Mouse (Mus musculus) layer of hippocampus, postnatal 25 days (tissue): ENCODE measurements at regions not wholly inside any gene's neighbourhood (a gene's known extent, or its start where the extent isn't known, plus 50 kb on each side); places are given as distances from the start of the nearest gene placed in this dataset.

Experiments
- DNase-seq, 2 experiments: peaks; one replicate each; pipeline ENCODE4 v3.0.0; 2022; ENCODE audit warnings: mixed read lengths in 2 of 2, low spot score in 1 of 2; ENCODE audit errors: extremely low spot score in 1 of 2

DNA sequence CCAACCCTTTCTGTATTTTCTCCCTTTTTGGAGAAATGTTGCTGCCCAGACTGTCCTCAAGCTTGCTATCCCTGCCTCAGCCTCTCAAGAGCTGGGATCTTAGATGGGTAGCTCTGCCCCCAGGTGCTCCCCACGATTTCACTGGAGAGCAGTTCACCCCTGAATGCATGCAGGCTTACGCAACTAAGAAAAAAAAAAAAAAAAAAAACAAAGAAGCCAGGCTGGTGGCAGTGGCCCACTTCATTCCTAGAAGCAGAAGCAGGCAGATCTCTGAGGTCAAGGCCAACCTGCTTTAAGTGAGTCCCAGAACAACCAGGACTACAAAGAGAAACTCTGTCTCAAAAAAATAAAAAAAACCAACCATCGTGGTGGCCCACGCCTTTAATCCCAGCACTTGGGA, 51.2 kb upstream of the Fbxo11 start:
- no peak for DNase-seq

DNA sequence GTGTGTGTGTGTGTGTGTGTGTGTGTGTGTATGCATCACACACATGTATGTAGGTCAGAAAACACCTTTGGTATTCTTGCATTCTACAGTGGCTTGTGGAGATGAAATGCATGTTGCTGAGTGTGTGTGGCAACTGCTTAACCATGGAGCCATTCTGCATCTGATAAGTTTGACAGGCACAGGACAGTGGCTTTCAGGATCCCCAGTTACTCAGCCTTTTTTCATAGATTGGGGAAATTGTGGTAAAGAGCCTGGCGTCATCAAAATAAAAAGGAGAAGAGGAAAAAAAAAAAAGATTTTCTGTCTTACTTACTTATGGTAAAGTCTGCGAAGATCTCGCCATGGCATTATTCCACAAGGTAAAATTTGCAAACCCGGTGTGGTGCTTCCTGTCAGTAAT, 53.6 kb upstream of the Fbxo11 start:
- DNase-seq, result no peak

DNA sequence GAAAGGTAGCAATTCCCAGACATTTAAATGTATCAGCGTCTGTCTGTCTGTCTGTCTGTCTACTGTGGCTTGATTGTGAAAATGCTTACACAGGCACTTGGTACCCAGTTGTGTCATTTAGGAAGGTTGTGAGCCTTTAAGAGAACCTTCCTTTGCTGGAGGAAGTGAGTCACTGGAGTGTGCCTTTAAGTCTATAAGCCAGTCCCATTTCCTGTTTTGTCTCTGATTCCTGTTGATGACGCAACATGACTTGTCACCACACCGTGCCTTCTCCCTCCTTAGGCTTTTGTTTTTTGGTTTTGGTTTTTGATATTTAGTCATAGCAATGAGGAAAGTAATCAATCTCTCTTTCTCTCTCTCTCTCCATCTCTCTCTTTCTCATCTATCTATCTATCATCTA, 58.6 kb upstream of the Fbxo11 start:
- no peak for DNase-seq

DNA sequence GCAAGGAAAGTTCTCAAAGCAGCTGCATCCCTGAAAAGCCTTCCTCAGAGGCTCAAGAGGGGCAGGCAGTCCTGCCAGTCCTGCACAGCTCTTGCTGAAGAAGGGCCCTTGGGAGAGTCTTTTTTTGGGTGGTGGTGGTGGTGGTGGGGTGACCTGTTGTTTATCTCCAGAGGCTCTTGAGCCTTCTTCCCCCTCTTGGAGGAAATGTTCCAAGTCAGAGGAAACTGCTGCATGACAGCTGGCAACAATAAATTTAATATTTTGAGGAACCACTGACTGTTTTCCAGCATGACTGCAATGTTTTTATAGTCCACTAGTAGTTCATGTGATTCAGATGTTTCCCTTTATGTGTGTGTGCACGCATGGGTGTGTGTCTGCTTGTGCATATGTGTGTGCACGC, 62.0 kb upstream of the Fbxo11 start:
- DNase-seq, result no peak

DNA sequence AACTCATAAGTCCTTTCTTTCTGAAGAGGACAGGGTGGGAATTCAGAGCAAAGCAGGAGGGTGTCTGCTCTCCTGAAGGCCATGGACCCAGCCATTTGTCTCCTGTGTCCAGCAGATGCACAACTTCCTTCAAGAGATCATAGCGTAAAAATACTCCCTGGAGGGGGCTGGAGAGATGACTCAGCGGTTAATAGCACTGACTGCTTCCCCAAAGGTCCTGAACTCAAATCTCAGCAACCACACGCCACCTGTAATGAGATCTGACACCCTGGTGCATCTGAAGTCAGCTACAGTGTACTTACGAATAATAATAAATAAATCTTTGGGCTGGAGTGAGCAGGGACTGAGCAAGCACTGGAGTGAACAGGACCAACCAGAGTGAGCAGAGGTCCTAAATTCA, 66.2 kb upstream of the Fbxo11 start:
- no peak for DNase-seq

DNA sequence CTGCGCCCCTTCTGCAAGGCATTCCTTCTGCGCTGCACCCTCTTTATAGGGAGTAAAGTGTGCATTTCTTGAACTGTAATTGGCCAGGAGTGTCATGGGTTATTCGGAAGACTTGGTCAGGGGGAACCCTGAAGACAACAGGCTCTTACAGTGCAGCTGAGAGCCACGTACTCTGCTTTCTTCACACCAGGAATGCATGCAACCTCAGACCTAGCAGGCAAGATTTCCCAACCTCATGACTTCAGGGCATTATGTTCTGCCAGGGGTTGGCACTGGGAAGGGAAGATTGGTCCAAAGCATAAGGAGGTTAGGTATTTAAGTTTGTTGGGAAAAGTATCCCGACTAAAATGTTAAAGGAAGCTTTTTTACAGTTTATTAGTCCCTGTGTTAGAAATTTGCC, 66.9 kb upstream of the Fbxo11 start:
- DNase-seq, result no peak

DNA sequence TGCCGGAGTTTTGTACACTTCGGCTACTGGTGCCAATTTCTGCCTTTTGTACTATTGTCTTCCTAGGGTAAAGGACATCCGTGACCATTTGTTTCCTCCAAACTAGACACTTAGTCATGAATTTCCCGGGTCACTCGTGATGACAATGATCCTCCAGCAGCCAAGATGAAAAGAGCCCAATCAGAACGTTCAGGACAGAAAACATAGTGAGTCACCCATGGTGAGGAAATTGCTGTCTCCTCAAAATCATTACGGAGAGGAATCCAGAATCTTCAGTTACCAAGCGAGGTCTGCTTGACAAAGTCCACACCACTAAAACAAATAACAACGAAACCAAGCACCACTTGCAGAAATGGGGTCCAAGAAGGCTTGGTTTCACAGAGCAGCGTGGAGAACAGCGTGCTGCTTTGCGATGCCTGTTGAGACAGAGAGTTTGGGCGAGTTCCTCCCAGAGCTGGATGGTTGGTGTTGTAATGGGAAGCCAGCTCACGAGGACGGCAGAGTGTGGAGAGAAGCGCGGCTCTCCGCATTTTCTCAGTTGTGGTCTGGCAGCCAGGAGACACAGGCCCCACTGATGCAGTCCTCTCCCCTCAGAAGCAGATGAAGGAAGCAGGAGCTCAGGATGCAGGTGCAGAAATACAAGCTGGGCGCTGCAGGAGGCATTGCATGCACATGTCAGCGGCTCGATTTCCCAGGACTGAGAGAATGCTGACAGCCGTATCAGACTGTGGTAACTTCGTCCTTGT, 67.7 kb upstream of the Fbxo11 start:
- DNase-seq, result no peak

DNA sequence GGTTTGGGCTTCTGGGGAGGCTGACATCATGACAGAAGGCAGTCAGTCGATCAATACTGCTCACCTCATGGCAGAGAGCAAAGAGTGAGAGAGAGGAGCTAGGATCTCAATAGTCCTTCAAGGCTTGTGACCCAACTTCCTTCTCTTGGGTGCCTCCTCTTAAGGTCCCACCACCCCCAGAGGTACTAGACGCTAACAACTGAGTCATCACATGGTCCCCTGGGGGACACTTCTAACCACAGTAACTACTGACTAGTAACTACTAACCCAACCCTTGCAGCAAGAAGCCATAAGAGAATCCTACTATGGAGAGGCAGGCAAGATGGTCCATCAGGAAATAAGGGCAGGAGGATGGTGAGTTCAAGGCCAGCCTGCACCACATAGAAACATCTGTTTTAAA, 69.5 kb upstream of the Fbxo11 start:
- DNase-seq, result no peak

DNA sequence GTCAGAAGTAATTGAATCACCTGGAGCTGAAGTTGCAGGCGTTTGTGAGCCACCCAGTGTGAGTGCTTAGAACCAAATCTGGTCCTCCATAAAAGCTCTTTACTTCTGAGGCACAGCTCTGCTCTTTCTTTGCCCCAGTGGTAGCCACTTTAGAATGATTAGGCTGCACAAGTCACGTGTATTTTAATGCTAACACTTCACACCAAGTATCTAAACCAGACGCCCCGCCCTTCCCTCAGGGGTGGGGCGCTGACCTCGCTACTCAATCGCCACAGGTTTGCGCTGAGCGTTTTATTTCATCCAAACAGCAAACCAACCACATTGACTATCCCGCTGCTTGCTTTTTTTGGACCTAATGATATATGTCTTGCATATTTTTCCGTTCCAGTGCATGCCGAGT, 76.4 kb upstream of the Fbxo11 start:
- DNase-seq, result no peak

DNA sequence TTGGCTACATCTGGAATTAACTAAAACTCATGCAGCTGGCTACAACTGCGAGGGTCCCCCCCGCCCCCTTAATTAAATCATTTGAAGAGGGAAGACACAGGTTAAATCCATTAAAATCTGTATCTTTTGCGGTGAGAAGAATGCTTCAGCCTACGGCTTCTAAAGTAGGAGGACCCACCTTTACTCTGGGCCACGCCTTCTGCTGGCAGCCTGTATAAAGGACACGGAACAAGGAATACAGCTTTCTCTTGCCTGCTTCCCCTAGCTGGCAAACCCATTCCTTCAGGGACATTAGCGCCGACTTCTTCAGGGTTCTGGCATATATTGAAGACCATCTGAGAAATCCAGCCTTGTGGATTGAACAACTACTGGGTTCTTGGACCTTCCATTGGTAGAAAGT, 76.9 kb upstream of the Fbxo11 start:
- no peak for DNase-seq

DNA sequence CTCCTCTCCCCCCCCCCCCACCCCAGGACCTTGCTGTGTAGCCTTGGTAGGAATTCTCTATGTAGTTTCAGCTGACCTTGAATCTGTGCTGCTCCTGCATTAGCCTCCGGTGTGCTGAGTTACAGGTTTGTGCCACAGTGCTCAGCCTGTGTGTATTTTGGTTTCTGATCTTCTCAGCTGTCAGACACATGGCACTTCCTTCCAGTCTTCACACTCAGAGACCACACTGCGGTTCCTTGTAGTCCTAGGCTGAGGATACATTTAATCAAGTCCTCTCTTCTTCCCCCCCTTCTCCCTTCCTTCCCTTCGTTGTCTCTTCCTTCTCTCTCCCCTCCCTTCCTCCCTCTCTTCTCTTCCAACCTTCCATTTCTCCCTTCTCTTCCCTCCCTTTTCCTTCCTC, 77.7 kb upstream of the Fbxo11 start:
- DNase-seq, result no peak

DNA sequence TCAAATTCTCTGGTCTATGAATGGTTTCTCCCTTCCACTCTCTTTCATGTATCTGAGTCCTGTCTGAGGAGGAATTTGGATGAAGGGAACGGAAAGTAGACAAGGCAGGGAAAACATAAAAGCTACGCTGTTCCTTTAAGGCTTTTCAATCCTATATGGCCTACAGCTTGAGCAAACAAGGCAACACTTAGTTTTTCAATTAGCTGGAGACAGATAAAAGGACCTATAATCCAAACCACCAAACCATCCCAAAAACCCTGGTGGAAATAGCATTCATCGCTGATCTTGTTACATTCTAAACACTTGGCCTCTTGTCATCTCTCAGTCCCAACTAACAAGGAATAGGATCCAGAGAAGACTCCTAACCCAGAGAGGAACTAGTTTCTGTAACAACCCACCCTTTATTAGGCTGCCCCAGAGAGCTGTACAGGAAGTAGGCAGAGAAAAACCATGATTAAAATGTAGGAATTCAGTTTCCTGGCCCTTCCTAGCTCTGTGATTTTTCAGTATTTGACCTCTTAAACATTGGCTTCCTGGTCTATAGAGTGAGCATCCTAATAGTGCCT, 78.4 kb upstream of the Fbxo11 start:
- DNase-seq, result no peak

DNA sequence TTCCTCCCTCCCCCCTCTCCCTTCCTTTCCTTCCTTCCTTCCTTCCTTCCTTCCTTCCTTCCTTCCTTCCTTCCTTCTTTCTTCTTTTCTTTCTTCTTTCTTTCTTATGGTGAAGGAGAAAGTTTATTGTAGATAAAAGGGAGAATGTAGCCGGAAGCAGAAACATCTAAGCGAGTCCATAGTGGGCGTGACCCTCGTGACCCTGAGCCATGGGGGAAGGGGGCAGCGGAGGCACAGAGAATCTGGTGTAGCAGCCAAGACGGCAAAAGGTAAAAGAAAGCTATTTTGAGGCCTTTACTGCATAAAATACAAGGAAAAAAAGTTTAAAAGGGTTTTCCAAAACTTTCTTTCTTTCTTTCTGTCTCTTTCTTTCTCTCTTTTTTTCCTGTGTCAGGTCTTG, 93.5 kb upstream of the Fbxo11 start:
- DNase-seq, result no peak

DNA sequence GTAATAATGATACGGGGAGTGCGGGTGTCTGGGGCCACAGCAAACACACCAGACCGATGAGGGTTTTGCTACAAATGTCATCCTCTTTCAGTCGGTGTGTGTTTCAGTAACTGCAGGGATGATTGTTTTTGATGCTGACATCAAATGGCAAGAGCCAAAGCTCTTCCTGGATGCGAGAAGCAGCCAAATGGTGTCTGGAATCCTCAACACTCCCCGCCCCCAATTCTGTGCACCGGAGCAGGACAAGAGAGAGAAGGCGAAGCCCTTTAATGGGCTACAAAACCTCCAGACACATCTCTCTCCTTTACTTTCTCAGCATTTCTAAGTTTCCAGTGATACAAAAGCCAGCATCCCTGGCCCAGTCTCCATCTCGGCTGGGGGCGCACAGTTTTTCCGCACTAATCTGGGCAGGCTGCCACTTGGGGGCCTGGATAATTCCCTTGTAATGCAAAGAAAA, 94.1 kb upstream of the Fbxo11 start:
- DNase-seq, result no peak

DNA sequence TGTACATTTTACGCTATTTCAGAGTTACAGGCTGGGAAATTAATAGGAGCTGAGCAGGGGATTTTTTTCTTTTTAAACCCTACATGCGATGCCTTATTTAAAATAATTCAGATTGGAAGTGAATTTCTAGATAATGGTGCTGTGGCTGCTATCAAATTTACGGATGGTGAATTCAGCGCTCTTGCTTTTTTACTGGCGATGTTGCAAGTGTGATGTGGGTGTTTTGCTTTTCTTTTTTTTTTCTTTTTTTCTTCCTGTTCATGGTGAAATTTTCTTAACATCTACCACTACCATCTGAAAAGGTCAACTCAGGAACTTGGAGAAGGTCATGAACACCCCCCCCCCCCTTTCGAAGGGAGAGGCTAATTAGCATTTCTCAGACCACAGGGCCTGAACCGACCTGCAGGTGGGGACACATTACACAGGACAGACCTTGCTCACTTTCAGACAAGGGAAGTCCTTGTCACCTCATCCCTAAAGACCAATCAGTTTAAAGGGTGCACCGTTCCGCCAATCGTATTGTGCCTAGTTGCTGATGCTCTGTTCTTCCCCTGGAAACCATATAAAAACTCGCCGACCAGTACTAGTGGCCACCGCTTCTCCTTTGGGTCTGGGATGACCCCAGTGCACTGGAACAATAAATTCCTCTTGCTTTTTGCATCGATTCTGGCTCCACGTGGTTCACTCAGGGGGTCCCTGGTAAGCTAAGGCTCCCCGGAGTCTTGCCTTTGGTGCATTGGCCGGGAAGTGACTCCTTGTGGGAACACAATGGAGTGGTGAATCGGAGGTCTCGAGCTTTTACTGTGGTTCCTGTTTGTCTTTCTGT, 95.0 kb upstream of the Fbxo11 start:
- DNase-seq, result no peak

DNA sequence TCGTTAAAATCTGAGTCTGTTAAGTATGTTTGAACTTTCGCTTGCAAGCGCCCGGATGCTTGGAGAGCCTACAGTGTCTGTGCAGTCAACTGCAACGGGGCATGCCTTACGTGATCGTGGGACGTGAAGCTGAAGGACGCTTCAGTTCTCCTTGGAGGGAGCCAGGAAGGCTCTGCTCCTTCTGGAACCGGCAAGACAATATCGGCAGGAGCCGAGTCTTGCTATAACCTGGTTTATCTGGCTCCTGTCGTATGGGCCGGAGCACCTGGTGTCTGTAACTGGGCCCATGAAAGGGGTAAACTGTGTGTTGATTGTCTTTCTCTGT, 95.5 kb upstream of the Fbxo11 start:
- DNase-seq, result no peak

DNA sequence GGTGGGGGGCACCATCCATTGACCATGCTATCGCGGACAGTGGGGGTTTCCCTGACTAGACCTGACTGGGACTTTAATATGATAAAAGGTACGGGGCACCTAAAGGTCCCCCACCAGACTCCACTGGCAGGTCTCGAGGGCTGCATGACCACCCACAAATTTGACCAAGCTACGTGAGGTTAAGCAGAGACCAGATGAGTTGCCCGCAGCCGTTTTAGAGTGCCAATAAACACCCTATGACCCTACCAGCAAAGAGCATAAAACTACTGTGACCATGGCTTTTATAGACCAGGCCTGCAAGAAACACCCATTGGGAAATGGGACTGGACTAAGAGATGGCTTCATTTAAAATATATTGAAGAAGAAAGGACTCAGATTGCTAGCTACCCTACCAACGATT, 96.7 kb upstream of the Fbxo11 start:
- no peak for DNase-seq

DNA sequence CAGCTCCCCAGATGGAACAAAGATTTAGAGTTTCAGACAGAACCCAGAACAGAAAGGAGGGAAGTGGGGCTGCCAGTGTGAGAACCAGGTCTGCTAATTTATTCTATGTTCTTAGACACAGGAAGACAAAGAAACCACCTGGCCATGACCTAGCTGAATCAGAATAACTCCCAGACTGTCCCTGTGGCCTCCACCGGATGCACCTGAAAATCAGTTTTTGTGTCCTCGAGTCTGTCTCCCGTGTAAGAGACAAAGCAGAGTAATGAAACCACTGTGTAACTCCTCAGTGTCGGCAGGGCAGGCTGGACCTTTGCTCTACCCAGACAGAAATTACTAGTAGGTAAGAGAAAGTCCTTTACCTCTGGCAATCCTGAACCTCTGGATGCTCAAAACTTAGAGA, 99.7 kb upstream of the Fbxo11 start:
- no peak for DNase-seq

DNA sequence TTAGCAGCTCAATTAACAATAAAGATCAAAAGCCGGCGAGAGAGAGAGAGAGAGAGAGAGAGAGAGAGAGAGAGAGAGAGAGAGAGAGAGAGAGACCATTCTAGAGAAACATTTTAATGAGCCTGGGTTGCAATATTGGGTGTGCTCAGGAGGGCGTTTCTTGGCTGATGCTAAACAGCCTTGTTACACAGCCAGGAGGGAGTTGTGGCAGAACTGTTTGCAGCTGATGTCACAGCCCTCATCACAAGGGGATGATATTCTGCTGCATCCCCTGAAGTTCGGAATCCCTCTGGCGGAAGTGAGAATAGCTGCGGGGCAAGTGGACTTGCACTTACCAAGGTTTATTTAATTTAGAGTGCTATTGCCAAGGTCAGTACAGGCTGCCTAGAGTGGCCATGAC, 100.7 kb upstream of the Fbxo11 start:
- DNase-seq, result no peak

DNA sequence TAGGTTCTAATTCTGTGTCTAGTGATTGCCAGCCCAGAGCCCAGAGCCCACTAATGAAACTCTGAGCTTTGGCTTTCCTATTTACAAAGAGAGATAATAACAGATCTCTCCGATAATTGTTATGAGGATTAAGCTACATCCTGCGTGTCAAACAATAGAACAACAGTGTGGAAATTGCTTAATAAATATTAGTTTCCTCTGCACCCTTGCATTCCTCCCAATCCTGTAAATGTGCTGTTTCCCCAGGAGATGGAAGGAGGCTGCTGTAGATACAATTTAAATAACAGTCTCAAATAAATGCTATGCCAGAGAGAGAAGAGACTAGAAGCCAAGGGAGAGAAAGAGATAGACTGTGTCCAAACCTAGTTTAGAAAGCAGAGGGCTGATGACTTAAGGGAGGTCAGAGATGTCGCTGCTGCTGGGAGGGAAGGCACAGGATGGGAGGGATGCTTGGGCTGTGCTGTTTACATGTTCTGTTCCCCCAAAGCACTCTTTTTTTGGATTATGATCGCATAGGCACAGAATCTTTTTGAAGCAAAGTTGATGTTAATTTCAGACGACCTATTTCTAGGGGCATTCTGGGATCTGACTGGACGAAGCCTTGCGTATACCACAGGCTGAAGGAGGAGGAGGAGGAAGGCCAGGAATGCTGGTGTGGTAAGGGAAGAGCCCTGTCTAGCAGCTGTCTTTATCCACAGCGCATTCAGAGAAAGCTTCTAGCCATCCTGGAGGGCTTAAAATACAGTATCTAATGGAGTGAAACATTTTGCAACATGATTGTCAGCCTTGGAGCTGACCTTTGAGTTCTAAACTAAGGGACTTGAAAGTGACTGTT, 103.4 kb upstream of the Fbxo11 start:
- DNase-seq, result no peak

DNA sequence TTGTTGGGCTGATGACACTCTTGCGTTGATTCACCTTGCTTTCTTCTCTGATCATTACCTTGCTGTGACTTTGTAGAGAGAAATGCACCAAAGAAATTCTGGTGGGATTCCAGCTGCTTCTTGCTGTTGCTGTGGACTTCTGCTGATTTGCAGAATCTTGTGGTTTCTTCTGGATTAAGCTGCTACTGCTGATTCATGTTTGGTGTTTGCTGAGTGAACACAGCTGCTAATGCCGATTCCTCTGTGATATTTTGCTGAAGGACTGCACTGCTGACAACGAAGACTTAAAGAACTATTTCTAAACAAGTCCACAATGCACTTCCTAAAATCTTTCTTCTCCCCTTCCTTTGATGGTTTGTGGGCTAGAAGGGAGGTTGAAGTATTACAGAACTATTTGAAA, 106.5 kb upstream of the Fbxo11 start:
- no peak for DNase-seq
